Mouse (Mus musculus) telencephalon, adult 2 months (tissue): ENCODE results near the gene Kcnc2.
"Not testable (repeated sequence)": the region's sequence is repeated elsewhere in the genome, so short reads cannot be mapped to it uniquely, and the experiment has no call there.

Source experiments
- DNase-seq: peaks from one replicate; pipeline ENCODE4 v3.0.0-alpha.2; 2011; ENCODE audit warnings: low read depth, low spot score

Kcnc2 gene

DNA sequence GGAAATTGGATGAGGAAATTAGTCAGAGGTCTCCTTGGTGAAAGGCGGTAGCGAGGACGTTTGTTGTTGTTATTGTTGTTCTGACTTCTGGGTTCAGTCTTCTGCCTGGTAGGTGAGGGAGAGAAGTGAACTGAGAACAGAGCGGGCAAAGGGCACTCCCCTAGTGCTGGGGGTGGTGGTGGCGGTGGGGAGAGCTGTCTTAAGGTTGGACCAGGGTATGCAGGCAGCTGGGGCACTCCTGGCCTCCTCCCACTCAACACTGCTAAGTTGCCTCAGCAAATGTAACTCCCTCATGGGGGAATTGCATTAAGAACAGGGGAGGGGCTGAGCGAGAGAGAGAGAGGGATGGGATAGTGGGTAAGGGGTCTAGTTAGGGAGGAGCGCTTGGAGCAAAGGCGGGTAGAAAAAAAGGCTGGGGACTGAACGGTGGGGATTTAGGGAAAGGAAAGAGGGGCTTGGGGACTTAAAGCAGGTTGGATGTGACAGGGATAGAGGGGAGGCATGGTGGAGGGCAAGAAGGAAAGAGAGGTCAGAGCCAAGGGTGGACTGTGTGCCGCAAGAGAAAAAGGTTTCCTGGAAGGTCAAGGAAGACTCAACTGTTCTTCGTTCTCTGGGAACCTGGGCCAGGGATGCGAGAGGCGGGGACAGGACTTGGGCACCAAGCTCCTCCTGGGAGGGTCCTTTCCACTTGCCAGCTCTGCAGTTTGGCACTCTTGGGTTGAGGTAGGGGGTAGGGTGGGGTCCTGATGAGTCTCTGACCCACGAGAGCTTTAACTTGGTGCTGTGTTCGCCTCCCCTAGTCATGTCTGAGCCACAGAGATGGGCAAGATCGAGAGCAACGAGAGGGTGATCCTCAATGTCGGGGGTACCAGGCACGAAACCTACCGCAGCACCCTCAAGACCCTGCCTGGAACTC is at the start of gene Kcnc2:
Gene Kcnc2, plus strand, starts transcription at position 235 of the 916 bp plus-strand sequence.
- DNase-seq, result no peak

DNA sequence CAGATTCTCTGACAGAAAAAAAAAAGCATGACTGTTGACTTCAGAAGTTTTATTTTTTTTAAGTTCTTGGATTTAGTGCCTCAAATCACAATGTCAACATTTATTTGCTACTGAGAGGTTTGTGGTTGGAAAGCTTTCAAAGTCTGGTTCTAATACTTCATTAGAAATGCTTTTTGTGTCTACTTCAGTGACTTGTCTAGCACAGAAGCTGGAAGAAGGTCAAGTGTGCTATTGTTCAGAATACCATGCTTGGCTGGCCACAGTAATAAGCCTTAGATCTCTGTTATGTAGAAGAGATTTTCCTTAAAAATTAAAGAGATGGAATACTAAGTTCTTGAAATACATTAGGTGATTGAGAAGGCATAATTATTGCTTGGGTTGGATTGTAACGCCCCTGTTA is 43.8 kb upstream of the Kcnc2 start:
- no peak for DNase-seq

DNA sequence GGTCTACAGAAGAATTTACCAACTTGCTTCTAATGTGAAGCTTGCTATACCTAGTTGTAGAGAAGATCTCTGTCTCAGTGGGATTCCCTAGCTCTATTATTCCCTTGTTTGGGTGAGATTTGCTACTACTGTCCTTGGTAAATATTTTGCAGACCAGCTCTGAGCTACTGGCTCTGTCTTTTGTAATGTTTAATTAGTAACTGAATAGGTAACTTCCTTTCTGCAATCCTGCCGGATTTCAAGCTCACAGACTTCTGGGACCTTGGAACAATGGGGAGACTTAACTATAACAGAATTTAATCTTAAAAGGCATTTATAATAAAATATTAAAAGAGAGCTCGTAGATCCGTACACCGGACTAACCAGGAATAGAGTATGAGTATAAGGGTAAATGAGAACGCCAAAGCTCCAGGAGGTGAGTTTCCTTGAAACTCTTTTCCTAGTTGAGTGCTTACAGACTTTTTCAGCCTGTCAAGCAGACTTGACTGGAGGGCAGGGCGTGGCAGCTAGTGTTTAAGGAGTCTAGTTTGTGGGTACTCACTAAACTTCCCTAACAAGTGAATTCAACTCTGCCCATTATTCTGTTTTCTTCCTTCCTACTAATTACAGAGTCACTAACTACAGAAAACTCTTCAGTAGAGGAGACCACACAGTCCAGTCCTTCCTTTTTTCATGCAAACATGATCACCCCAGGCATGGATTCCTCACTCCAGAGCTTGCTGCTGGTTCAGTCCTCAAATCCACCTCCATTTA is 41.7 kb upstream of the Kcnc2 start:
- not testable (repeated sequence) for DNase-seq

- not testable (repeated sequence) for DNase-seq
These were observed 38.2 kb upstream of the Kcnc2 start for GRCm38 (mm10) chr10:112232733-112233132.

GRCm38 (mm10) chr10:112235396-112235940 is 35.5 kb upstream of the Kcnc2 start:
- DNase-seq, result not testable (repeated sequence)

GRCm38 (mm10) chr10:112248273-112248672 is 22.6 kb upstream of the Kcnc2 start:
- no peak for DNase-seq

DNA sequence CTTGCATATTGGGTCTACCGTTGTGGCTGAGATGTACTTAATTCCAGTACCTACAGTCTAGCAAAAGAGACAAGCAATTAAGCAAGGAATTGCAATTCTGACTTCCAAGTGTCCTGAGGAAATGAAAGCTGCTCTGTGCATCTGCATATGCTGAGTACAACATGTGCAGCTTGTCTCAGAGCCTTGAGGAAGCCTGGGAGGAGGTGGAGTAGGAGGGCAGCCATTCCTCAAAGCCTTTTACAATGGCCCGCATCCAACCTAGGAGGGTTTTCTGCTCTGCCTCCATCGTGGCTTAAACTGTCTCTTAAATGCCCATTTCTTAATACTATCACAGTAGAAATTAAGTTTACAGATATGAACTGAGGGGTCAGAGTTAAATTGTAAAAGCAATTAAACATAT is 7.5 kb upstream of the Kcnc2 start:
- DNase-seq, result peak; percentile 58

- DNase-seq, result no peak
These were observed 1.4 kb upstream of the Kcnc2 start for GRCm38 (mm10) chr10:112269481-112269880.

- DNase-seq, result no peak
These were observed 761 bp upstream of the Kcnc2 start for GRCm38 (mm10) chr10:112269939-112270781.

DNA sequence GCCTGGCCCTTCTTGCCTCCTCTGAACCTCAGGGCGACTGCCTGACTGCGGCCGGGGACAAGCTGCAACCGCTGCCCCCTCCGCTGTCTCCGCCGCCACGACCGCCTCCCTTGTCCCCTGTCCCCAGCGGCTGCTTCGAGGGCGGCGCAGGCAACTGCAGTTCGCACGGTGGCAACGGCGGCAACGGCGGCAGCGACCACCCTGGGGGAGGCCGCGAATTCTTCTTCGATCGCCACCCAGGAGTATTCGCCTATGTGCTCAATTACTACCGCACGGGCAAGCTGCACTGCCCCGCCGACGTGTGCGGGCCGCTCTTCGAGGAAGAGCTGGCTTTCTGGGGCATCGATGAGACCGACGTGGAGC is 863 bp downstream of the Kcnc2 start:
- no peak for DNase-seq

DNA sequence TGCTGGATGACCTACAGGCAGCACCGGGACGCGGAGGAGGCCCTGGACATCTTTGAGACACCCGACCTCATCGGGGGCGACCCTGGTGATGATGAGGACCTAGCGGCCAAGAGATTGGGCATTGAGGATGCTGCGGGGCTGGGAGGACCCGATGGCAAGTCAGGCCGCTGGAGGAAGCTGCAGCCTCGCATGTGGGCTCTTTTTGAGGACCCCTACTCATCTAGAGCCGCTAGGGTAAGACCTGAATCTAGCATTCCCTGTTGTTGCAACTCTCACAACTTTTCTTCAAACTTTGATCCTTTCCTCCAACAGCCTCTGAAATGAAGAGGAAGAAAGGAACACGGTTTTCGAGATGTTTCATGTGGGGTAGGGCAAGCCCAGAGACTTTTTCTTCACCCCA is 1.2 kb downstream of the Kcnc2 start:
- DNase-seq, result no peak

- DNase-seq, result no peak
These were observed 7.1 kb downstream of the Kcnc2 start for GRCm38 (mm10) chr10:112277996-112278395.

GRCm38 (mm10) chr10:112315136-112315535 is 44.2 kb downstream of the Kcnc2 start:
- DNase-seq, result peak; percentile 34

DNA sequence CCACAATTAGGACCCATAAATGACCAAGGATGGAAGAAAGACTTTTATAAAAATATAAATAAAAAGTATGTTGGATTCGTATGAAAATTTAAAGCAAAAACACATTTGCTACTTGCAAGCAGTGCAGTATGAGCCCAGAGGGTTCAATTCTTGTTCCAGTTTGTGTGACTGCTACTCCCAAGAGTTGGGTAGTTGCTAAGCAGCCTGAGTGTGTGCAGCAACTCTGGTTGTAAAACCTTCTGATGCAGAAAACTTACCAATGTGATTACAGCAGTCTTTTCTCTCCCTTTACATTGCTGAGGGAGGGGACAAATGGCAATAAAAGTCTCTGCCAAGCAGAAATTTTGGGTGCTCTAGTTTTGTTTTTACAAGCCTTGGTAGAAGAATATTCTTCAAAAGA is 46.9 kb downstream of the Kcnc2 start:
- no peak for DNase-seq

- no peak for DNase-seq
These were observed 86.9 kb downstream of the Kcnc2 start for GRCm38 (mm10) chr10:112357669-112358362.

DNA sequence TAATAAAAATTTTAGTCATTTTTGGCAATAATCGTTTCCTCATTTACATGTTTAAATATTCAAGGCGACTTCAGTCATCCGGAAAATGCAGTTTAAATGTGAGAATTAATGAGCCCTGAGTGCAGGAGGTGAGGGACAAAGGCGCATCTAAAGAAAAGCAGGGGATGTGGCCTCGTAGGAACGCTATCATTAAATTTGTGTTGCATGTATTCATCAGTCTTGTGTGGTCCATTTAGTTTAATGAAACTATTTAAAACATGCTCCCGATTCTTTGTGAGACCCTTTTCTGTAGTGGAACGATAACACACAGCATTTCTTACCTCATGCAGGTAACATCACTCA is 87.4 kb downstream of the Kcnc2 start:
- DNase-seq, result no peak

- no peak for DNase-seq
These were observed 89.8 kb downstream of the Kcnc2 start for GRCm38 (mm10) chr10:112360704-112361103.

GRCm38 (mm10) chr10:112368369-112368768 is 97.4 kb downstream of the Kcnc2 start:
- no peak for DNase-seq

- DNase-seq, result no peak
These were observed 106.2 kb downstream of the Kcnc2 start for GRCm38 (mm10) chr10:112377163-112377562.

GRCm38 (mm10) chr10:112378465-112378864 is 107.5 kb downstream of the Kcnc2 start:
- no peak for DNase-seq

GRCm38 (mm10) chr10:112380590-112380989 is 109.7 kb downstream of the Kcnc2 start:
- no peak for DNase-seq
